Mouse (Mus musculus): Measurements from ENCODE around the gene Kif1a.

Gene Kif1a

DNA sequence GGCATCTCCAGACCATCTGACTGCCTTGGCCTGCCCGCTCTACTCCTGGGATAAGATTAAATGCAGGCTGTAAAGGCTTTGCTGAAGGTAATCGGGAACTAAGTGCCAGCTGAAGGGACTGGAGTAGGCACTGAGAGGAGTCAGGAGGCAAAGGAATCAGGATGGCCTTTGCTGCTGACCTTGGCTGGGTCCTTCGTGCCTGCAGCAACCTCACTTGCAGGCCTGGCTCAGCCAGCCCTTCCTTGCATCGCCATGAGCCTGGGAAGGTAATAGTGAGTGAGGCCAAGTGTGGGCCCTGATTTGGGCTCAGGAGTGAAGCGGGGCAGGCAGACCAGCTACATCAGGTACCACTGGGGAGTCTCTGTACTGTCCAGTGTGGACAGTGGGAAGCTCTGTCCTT is 2.8 kb downstream of the Kif1a start:
- no peak for DNase-seq (ENCODE audit: low spot score in 2 of 2)

DNA sequence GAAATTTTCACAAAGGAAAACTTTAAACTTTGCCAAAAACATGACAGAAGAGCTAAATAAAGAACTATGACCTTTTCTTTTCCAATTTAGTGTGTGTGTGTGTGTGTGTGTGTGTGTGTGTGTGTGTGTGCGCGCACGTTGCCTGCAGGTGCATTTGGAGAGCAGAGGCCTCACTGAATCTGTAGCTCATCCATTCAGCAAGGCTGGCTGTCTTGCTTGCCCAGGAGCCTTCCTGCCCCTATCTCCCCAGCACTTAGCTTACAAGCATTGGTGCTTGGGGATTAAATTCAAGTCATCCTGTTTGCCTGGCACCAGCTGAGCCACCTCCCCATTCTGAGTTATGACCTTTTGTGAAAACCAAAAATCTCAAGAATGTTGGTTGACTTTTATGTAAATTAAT is 9.2 kb downstream of the Kif1a start:
- no peak for DNase-seq (ENCODE audit: low spot score in 2 of 2)

DNA sequence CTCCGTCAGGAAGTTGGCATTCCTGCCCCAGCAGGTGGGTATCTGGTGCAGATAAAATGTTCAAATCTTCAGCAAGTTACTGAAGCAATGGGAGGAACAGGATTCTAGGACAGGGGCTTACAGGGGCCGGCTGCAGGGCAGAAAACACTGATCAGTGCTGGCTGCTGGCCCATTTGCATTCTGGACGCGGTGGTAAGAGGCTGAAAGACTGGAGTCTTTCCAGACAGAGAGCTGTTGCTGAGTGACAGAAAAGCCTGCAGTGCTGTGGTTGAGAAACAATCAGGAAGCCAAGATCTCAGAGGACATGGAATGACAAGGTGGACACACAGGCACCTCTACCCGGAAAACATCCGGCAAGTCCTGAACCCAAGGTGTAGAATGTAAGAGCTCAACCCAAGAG is 16.6 kb downstream of the Kif1a start:
- no peak for DNase-seq (ENCODE audit: low spot score in 2 of 2)

GRCm38 (mm10) chr1:93083420-93084285 is 18.1 kb downstream of the Kif1a start:
- peak in 1 of 2 experiments; percentile 50 for DNase-seq (ENCODE audit: low spot score in 2 of 2)

- DNase-seq (ENCODE audit: low spot score in 2 of 2) = no peak
Observed at GRCm38 (mm10) chr1:93082121-93082520, 19.6 kb downstream of the Kif1a start.

GRCm38 (mm10) chr1:93080930-93081589 is 20.7 kb downstream of the Kif1a start:
- DNase-seq (ENCODE audit: low spot score in 2 of 2) = peak in 1 of 2 experiments; percentile 70

DNA sequence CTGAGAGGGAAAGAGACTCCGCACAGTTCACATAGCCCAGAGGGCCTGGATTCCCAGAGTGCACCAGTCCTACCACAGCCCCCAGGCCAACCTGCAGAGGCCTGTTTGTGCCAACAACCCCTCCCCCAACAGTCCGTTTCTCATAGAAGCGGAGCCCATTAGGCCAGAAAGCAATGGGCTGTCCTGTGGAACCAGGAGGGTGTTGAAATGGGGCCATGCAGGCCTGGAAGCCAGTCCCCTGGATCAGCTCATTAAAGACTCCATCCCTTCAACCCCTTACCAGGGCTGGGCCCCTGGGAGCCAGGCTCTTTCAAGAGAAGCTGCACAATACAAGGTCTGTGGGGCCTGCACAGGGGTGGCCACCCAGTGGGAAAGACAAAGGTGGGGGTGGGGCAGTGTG is 22.1 kb downstream of the Kif1a start:
- peak; percentile 48 to 54 for DNase-seq (ENCODE audit: low spot score in 2 of 2)

DNA sequence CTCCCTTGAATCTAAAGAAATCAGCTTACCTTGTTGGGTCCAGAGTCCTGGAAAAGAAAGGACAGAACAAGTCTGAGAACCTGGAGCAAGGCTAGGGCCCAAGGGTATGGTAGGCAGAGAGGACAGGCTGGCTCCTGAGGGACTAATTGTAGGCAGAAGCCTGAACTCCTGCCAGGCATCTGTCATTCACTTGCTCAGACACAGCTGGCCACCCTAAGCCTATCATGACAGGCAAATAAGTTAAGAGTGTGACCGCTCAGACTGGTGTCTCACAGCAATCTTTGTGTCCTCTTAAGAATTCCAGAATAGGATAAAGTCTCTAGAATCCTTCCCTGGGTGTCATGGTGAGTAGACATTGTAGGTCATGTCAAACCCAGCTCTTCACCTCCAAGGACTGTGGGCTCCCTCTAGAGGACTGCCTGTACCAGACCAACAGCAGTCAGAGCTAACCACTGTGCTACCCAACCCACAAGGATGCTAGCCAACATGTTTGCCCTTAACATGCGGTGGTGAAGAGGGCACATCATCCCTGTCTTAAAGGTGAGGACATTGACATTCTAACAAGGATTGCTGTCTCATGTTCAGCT is 29.4 kb downstream of the Kif1a start:
- DNase-seq (ENCODE audit: low spot score in 2 of 2) = no peak

DNA sequence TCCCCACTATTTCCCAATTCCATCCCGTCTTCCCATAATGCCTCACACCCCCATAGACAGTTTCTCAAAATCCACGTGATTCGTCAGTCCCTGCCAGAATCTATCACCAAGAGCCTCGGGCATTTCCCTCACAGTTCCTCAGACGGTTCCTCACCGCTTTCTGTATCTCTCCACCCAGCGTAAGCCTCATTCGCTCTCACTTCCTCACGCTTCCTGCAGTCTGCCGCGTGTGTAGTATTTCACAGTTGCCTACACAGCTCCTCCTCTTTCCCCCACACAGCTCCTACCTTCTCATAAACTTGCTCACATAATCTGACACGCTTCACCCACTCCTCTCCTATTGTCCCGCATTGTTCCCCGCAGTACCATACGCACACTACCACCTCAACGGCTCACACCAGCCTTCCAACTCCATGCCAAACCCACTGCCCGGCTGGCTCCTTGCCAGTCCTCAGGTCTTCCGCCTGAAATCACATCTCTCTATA is 30.2 kb downstream of the Kif1a start:
- peak; percentile 35 to 65 for DNase-seq (ENCODE audit: low spot score in 2 of 2)

GRCm38 (mm10) chr1:93070881-93071280 is 30.9 kb downstream of the Kif1a start:
- DNase-seq (ENCODE audit: low spot score in 2 of 2) = no peak

DNA sequence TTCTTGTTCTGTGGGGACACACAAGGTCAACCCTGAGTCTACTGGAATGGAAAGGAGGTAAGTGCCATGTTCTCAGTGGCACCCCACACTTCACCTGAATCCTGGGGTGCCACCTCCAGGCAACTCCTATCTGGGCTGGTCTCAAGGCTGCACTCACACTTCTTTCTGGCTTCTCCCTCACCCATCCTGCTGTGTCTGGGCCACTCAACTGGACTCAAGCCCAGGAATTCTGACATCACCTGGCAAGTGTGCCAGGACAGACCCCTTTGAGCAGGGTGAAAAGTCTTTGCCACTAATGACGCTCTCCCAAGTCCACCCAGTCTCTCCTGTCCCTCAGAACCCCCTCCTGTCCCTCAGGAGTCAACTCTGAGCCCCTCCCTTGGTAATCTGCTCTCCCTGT is 33.2 kb downstream of the Kif1a start:
- no peak for DNase-seq (ENCODE audit: low spot score in 2 of 2)

DNA sequence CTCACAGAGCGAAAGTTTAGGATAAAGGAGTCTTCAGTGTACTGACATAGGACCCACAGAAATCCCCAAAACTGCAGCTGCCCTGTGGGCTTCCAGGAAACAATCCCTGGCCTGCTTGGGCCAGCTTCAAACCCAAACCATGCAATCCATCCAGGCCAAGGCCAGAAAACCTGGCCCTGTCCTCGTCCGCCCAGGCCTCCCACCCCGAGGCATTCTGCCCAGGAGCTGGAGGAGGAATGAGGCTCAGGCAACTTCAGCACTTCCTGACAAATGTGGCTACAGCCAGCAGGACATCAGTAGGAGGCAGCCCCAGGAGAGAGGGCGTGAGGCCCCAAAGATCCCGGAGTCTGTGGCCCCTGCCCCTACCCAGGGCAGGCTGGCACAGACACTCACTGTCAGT is 36.1 kb downstream of the Kif1a start:
- DNase-seq (ENCODE audit: low spot score in 2 of 2) = no peak

GRCm38 (mm10) chr1:93063694-93064093 is 38.1 kb downstream of the Kif1a start:
- DNase-seq (ENCODE audit: low spot score in 2 of 2) = peak in 1 of 2 experiments; percentile 50

DNA sequence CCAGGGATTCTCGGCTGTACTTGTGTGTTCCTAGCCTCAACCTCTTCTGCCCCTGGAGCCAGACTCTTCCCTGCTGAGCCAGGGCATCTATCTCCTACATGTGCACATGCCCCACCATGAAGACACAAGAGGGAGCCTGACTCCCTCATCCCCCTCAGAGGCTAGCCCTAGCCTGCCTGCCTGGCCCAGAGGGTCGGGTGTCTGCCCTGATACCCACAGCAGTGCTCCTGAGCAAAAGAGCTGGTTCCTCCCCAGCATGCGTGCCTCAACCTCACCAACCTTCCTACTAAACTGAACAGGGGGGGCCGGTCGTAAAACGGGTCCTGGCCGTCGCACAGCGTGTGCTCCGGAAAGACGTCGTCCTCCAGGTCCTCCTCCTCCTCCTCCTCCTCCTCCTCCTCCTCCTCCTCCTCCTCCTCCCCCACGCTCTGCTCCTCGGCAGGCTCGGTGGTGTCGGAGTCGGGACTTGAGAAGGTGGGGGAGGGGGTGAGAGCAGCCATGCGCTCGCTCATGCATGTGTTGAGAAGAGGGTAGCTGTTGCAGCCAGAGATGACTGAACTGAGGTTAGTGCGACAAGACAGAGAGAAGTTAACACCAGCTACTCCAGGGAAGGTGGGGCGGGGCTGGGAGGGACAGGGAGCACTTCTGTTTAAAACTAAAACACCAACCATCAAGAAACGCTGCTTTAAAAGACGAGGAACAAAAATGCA is 50.5 kb downstream of the Kif1a start:
- no peak for DNase-seq (ENCODE audit: low spot score in 2 of 2)

DNA sequence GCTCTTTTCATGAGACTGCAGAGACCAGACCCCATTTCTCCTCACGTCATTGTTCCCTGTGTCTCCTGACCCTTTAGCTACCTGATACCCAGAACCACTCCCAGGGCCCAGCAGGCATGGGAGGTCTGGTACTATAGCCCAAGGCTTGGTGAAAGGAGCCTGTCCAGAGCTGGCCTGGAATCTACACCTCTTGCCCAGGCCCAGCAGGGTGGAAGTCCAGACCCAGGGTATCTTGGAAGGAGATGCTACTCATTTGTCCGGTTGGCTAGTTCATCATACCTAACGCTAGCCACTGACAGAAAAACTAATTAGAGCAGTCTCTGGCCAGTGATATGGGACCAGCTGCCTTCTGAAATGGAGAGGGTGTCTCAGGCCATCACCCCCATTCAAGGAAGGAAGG is 51.7 kb downstream of the Kif1a start:
- no peak for DNase-seq (ENCODE audit: low spot score in 2 of 2)

GRCm38 (mm10) chr1:93046153-93046789 is 55.5 kb downstream of the Kif1a start:
- DNase-seq (ENCODE audit: low spot score in 2 of 2) = no peak

GRCm38 (mm10) chr1:93035981-93036380 is 65.8 kb downstream of the Kif1a start:
- no peak for DNase-seq (ENCODE audit: low spot score in 2 of 2)

- no peak for DNase-seq (ENCODE audit: low spot score in 2 of 2)
Observed at GRCm38 (mm10) chr1:93033989-93034388, 67.8 kb downstream of the Kif1a start.

DNA sequence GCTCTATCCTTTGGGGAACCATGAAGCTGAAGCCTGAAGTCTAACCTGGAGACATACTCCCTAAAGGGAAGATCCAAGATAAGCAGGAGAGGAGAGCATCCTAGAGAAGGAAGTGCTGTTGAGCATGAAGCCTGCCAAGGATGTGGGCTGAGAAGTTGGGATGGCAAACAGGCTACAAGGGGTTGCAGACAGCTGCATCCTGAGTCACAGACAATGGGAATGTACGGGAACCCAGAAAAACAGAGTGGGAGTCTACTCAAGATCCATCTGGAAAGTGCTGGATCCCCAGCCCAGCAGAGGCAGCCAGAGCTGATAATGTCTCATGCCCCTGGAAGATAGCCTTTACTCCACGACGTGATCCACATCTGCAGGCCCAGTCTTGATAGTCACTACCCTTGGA is 70.6 kb downstream of the Kif1a start:
- peak in 1 of 2 experiments; percentile 45 for DNase-seq (ENCODE audit: low spot score in 2 of 2)

- no peak for DNase-seq (ENCODE audit: low spot score in 2 of 2)
Observed at GRCm38 (mm10) chr1:93030060-93030459, 71.7 kb downstream of the Kif1a start.

DNA sequence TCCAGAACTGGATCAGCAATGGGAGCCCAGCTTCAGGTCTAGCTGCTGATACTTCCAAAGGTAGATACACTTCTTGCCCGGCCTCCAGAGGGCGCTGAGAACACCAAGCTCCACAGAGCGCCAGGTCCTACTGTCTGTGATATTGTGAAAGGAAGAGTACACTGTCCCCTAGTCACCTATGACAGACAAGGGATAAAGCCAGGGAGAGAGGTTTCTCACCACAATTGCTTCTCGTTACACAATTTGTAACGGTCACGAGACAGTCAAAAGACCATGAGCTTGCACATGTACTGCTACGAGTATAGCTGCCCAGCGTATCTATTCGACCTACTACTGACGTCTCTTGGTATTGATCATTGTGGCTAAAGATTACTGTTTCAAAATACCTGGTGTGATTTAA is 72.4 kb downstream of the Kif1a start:
- no peak for DNase-seq (ENCODE audit: low spot score in 2 of 2)

DNA sequence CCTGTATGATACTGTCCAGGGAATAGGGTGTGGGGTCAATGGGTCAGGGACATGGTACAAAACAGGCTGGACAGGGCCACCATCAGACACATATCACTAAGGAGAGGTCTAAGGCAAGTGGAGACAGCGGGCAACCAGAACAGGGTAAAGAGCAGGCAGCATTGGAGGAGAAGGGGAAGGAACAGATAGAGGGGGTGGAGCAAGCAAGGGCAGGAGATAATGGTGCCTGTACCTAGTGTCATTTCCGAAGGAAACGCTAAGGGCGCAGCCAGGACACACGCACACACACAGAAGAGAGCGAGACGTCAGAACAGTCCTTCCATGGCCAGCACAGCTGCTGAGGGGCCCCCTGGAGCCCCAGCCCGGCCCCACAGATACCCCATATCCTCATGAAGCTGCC is 75.2 kb downstream of the Kif1a start:
- DNase-seq (ENCODE audit: low spot score in 2 of 2) = no peak

Data from left cerebral cortex, adult 9 months (tissue).